ENCODE assay signal across 8 mouse cellular contexts in genomic region chr17:17624421-17624956, GRCm38 (mm10). TPM values are rescaled to one million over a fixed set of nuclear protein-coding genes. Genes with fewer than 3 reads are reported as not detected.
DNase-seq lines count a peak whose midpoint lies in the region; ATAC-seq and TF ChIP-seq lines count a peak whose summit lies in the region.

No protein-coding gene starts in this region.

- H3K27me3 ChIP-seq in embryonic facial prominence, embryonic 14.5 days (replicated peaks; ENCODE audit: control insufficient read depth, insufficient read depth, low read length): no peaks in the 10 kb centered on the region
- no peaks in the 10 kb centered on the region for H3K27me3 ChIP-seq in heart, adult 2 months (ENCODE audit: control insufficient read depth, insufficient read depth, low read length)
- no peaks in the 10 kb centered on the region for H3K27me3 ChIP-seq in limb, embryonic 13.5 days
- no peaks in the 10 kb centered on the region for H3K27me3 ChIP-seq in midbrain, embryonic 16.5 days (ENCODE audit: control insufficient read depth, insufficient read depth, low read depth, low read length)

- peak; percentile 39 for TF ChIP-seq CTCF in heart, adult 2 months (IDR thresholded peaks at IDR 0.05)

- peaks cover 2% of the 10 kb centered on the region; the same call in 1 of the 2 replicates for H3K79me2 ChIP-seq in heart, adult 2 months (replicated peaks; ENCODE audit: control insufficient read depth, insufficient read depth, low read length)

- ATAC-seq in embryonic facial prominence, embryonic 14.5 days (ENCODE audit: low read depth): peak; percentile 96
- peak; percentile 97 for ATAC-seq in limb, embryonic 13.5 days (ENCODE audit: low FRiP score, low read depth)
- ATAC-seq in midbrain, embryonic 16.5 days: peak; percentile 98

- 0% methylated on average over 33 of the region's 51 CpGs for WGBS in embryonic facial prominence, embryonic 14.5 days
- WGBS in heart, adult 2 months: under 1% methylated on average over 51 of the region's 51 CpGs
- under 1% methylated on average over 51 of the region's 51 CpGs for WGBS in limb, embryonic 13.5 days
- WGBS in midbrain, embryonic 16.5 days: under 1% methylated on average over 51 of the region's 51 CpGs

- peak overlapping the region; percentile 97 for H3K9ac ChIP-seq in embryonic facial prominence, embryonic 14.5 days (ENCODE audit: low read depth, low read length)
- H3K9ac ChIP-seq in heart, adult 2 months (ENCODE audit: low read depth, low read length): peak overlapping the region; percentile 94
- peak overlapping the region; percentile 94 for H3K9ac ChIP-seq in limb, embryonic 13.5 days
- H3K9ac ChIP-seq in midbrain, embryonic 16.5 days (ENCODE audit: low read depth, low read length): peak overlapping the region; percentile 91

- TF ChIP-seq EP300 in heart, adult 2 months (IDR thresholded peaks at IDR 0.05; ENCODE audit: insufficient read depth, low read depth, low read length): peak; percentile 87; the same call in 1 of the 2 replicates

- no peaks in the 10 kb centered on the region for H3K9me3 ChIP-seq in embryonic facial prominence, embryonic 14.5 days (ENCODE audit: control insufficient read depth, low read length)
- H3K9me3 ChIP-seq in limb, embryonic 13.5 days: no peaks in the 10 kb centered on the region
- H3K9me3 ChIP-seq in midbrain, embryonic 16.5 days (replicated peaks; ENCODE audit: control insufficient read depth, low read length, poor library complexity, severe bottlenecking): no peaks in the 10 kb centered on the region

- H3K4me2 ChIP-seq in embryonic facial prominence, embryonic 14.5 days (ENCODE audit: low read depth, low read length): peak overlapping the region; percentile 76
- H3K4me2 ChIP-seq in limb, embryonic 13.5 days (replicated peaks): peak overlapping the region; percentile 77
- peak overlapping the region; percentile 81 for H3K4me2 ChIP-seq in midbrain, embryonic 16.5 days (ENCODE audit: low read length)

- no peaks in the 10 kb centered on the region for H3K36me3 ChIP-seq in embryonic facial prominence, embryonic 14.5 days (ENCODE audit: control insufficient read depth, insufficient read depth, low read length)
- H3K36me3 ChIP-seq in heart, adult 2 months (ENCODE audit: control insufficient read depth, insufficient read depth, low read length): peaks cover 14% of the 10 kb centered on the region
- H3K36me3 ChIP-seq in limb, embryonic 13.5 days: no peaks in the 10 kb centered on the region
- no peaks in the 10 kb centered on the region for H3K36me3 ChIP-seq in midbrain, embryonic 16.5 days (ENCODE audit: control insufficient read depth, insufficient read depth, low read length)

- peak; percentile 97 for DNase-seq in 3T3-L1 (ENCODE audit: low read depth, low spot score)
- peak; percentile 87 to 91 for DNase-seq in adrenal gland, postnatal 4 days (ENCODE audit: low spot score in 2 of 2)
- peak; percentile 99 for DNase-seq in embryonic facial prominence, embryonic 14.5 days (ENCODE audit: low spot score)
- peak; percentile 96 to 97 for DNase-seq in heart, adult 2 months
- DNase-seq in kidney, adult 8-10 months: peak; percentile 94 to 95
- DNase-seq in spleen, postnatal 10 days (ENCODE audit: low spot score in 2 of 2): peak; percentile 91 to 95

- peak; percentile 89 for TF ChIP-seq POLR2A in heart, adult 2 months (IDR thresholded peaks at IDR 0.05; ENCODE audit: insufficient read depth, low read depth, low read length)

- H3K27ac ChIP-seq in embryonic facial prominence, embryonic 14.5 days (replicated peaks; ENCODE audit: low read depth, low read length): peak overlapping the region; percentile 100
- H3K27ac ChIP-seq in heart, adult 2 months: peak overlapping the region; percentile 99
- H3K27ac ChIP-seq in limb, embryonic 13.5 days: peak overlapping the region; percentile 100
- H3K27ac ChIP-seq in midbrain, embryonic 16.5 days (ENCODE audit: low read length): peak overlapping the region; percentile 100

- H3K4me1 ChIP-seq in embryonic facial prominence, embryonic 14.5 days (ENCODE audit: control insufficient read depth, insufficient read depth, low read length): peaks cover 15% of the 10 kb centered on the region
- H3K4me1 ChIP-seq in heart, adult 2 months (ENCODE audit: control insufficient read depth, insufficient read depth, low read length): peaks cover 4% of the 10 kb centered on the region
- H3K4me1 ChIP-seq in limb, embryonic 13.5 days: peaks cover 19% of the 10 kb centered on the region
- peaks cover 18% of the 10 kb centered on the region for H3K4me1 ChIP-seq in midbrain, embryonic 16.5 days (ENCODE audit: control insufficient read depth, insufficient read depth, low read length)

- intact Hi-C loops in heart, adult 2 months (cut with DNase I): loop anchor here (2.0 to 10.0 kb wide), 3 partner anchors 20 to 213 kb away; no protein-coding TSS in a partner anchor

- peak overlapping the region; percentile 99 for H3K4me3 ChIP-seq in embryonic facial prominence, embryonic 14.5 days (ENCODE audit: low read depth, low read length)
- H3K4me3 ChIP-seq in heart, adult 2 months: peak overlapping the region; percentile 98
- H3K4me3 ChIP-seq in limb, embryonic 13.5 days: peak overlapping the region; percentile 97
- H3K4me3 ChIP-seq in midbrain, embryonic 16.5 days (ENCODE audit: low read depth, low read length): peak overlapping the region; percentile 83

RNA-seq across cellular contexts. Expression of gene Lnpep, which starts 0.4 kb away (rescaled TPM):
- 100 to 1,000 TPM; 113 to 129 TPM for total RNA-seq in adrenal gland, postnatal 4 days (2021)
- polyA plus RNA-seq in embryonic facial prominence, embryonic 14.5 days (2014; fragmentation: Nextera tagmentation; extraction: Ambion mirVana): 8.8 and 9.4 TPM in 2 replicates
- total RNA-seq in heart, adult 2 months (2021): 100 to 1,000 TPM; 139 to 184 TPM
- polyA plus RNA-seq in heart, adult 2 months (2012; rRNA removed): 17.5 and 41.0 TPM in 2 replicates
- polyA plus RNA-seq in limb, embryonic 13.5 days (2015; fragmentation: Nextera tagmentation; extraction: Ambion mirVana): 12.0 and 12.3 TPM in 2 replicates
- 6.6 and 8.5 TPM in 2 replicates for polyA plus RNA-seq in midbrain, embryonic 16.5 days (2015; fragmentation: Nextera tagmentation; extraction: Ambion mirVana)

Comparison
In these comparisons a context has a peak if more than half of its experiments do, and no peak if none do; other contexts are left out.
1. Peak in every context shown above with its lines: DNase-seq, ATAC-seq, H3K4me3 ChIP-seq and H3K27ac ChIP-seq.